Mouse (Mus musculus): ENCODE results near the gene Ect2l. TPM values are rescaled to one million over a fixed set of nuclear protein-coding genes. Genes with fewer than 3 reads are reported as not detected.

Gene Ect2l
- 0.50 and 0.76 TPM in 2 replicates for polyA plus RNA-seq (2015; fragmentation: Nextera tagmentation; extraction: Ambion mirVana)

GRCm38 (mm10) chr10:18210726-18211125 lies at the start of gene Ect2l:
Gene Ect2l (minus strand): TSS chr10:18210890.

DNA sequence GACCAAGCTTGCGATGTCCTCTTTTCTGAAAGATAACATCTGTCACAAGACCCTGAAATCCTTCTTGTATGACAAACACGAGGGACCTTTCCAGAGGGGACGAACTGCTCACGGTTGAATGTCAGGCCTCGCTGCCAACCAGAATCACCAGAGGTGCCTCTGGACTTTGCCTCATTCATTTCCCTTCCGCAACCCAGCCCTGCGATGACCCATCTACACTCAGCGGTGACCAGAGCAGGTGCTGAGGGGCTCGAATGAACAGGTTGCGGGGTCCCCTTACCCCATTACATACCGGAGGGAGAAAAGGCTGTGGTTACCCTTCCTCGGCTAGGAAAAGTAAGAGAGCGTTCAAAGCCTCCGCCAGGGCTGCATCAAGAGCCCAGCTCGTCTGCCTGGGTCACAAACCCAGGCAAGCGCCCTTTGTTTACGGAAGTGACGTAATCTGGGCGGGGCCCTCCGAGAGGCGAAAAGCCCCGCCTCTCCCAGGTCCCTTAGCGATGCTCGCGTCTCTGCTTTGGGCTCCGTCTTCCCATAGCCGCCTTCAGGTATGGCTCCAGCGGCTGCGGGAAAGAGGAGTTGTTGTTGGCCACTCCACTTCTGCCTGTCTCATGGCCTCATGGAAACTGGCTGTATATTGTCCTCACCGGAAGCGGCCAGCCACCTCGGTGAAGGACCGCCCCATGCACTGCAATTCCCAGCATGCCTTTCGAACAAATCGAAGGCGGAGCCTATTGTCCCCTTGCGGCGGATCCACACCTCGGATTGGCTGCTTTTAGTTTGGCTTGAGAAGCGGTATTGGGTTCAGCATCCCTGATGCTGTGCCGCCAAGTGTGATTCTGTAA lies 24.1 kb upstream of the Ect2l start, which contains the start of gene Ccdc28a:
TSS of gene Ccdc28a (minus strand) at position 439 of the 842 bp plus-strand sequence.

Other genes with a start within 250 kb of the Ect2l start
- 50.0 and 60.3 TPM in 2 replicates for gene Abracl, start 187.6 kb downstream of the Ect2l start, polyA plus RNA-seq (2015; fragmentation: Nextera tagmentation; extraction: Ambion mirVana)
- gene Reps1, start 155.0 kb downstream of the Ect2l start, polyA plus RNA-seq (2015; fragmentation: Nextera tagmentation; extraction: Ambion mirVana): 31.3 and 32.1 TPM in 2 replicates
- 6.0 and 6.1 TPM in 2 replicates for gene Ccdc28a, start 24.1 kb upstream of the Ect2l start, polyA plus RNA-seq (2015; fragmentation: Nextera tagmentation; extraction: Ambion mirVana)
- gene Nhsl1, start 108.1 kb upstream of the Ect2l start, polyA plus RNA-seq (2015; fragmentation: Nextera tagmentation; extraction: Ambion mirVana): 9.4 and 10.4 TPM in 2 replicates